Comparison of ENCODE assay signal across 21 mouse cellular contexts in the genomic region with DNA sequence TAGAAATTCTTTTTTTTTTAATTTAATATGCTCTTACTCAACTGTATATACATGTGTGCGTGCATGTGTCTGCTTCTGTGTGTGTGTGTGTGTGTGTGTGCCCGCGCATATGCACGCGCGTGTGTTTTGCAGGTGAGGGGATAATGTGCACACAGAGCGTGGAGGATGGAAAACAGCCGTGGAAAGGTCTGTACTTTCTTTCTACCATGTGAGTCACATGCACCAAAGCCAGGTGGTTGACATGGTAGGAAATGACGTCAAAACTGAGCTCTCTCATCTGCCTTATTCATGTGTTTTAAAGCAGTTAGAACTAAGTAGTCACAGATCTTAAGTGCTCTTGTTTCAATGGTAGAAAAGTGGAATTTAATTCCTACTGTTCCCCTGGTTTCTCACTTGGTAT. TPM values are rescaled to one million over a fixed set of nuclear protein-coding genes. Genes with fewer than 3 reads are reported as not detected.
DNase-seq lines count a peak whose midpoint lies in the region; ATAC-seq and TF ChIP-seq lines count a peak whose summit lies in the region.
"Had no signal": no experiment of that assay in that cellular context is flagged by ENCODE, and none has a peak within 500 bp of the region (broad histone marks: within the 10 kb centered on the region; RNA-seq: fewer than 3 reads in every experiment).

No protein-coding gene starts in this region.

- no peak for TF ChIP-seq EP300 in heart, adult 2 months (IDR thresholded peaks at IDR 0.05; ENCODE audit: insufficient read depth, low read depth, low read length)

- H3K27ac ChIP-seq in intestine, embryonic 16.5 days (ENCODE audit: low read length) = no peak overlapping the region
- H3K27ac ChIP-seq in intestine, embryonic 15.5 days = no peak overlapping the region
- peak overlapping the region; percentile 1; the same call in 1 of the 2 replicates for H3K27ac ChIP-seq in embryonic facial prominence, embryonic 13.5 days
- H3K27ac ChIP-seq in intestine, postnatal 0 days (ENCODE audit: low read depth, low read length) = peak overlapping the region; percentile 58; the same call in 1 of the 2 replicates
- no peak overlapping the region for H3K27ac ChIP-seq in heart, adult 2 months
- H3K27ac ChIP-seq: forebrain, embryonic 13.5 days; heart, embryonic 10.5 days; hindbrain, embryonic 14.5 days; limb, embryonic 13.5 days; midbrain, embryonic 12.5 days had no signal

- peak; percentile 38; the same call in 1 of the 2 replicates for ATAC-seq in intestine, embryonic 16.5 days
- no peak for ATAC-seq in intestine, embryonic 15.5 days
- no peak for ATAC-seq in embryonic facial prominence, embryonic 13.5 days (ENCODE audit: insufficient number of reproducible peaks, insufficient read depth, low FRiP score, low TSS enrichment, low read depth)
- ATAC-seq in intestine, postnatal 0 days = no peak
- ATAC-seq: forebrain, embryonic 13.5 days had no signal

- H3K27me3 ChIP-seq in intestine, embryonic 16.5 days (replicated peaks; ENCODE audit: control insufficient read depth, insufficient read depth, low read length) = no peaks in the 10 kb centered on the region
- H3K27me3 ChIP-seq in intestine, embryonic 15.5 days (replicated peaks) = no peaks in the 10 kb centered on the region
- no peaks in the 10 kb centered on the region for H3K27me3 ChIP-seq in embryonic facial prominence, embryonic 13.5 days
- H3K27me3 ChIP-seq in intestine, postnatal 0 days (replicated peaks; ENCODE audit: control insufficient read depth, insufficient read depth, low read length) = no peaks in the 10 kb centered on the region
- no peaks in the 10 kb centered on the region for H3K27me3 ChIP-seq in heart, adult 2 months (ENCODE audit: control insufficient read depth, insufficient read depth, low read length)
- H3K27me3 ChIP-seq: forebrain, embryonic 13.5 days; limb, embryonic 13.5 days; midbrain, embryonic 12.5 days had no signal

- no peaks in the 10 kb centered on the region for H3K79me2 ChIP-seq in heart, adult 2 months (replicated peaks; ENCODE audit: control insufficient read depth, insufficient read depth, low read length)

- H3K9ac ChIP-seq in intestine, embryonic 16.5 days (ENCODE audit: low read depth, low read length) = no peak overlapping the region
- H3K9ac ChIP-seq in intestine, embryonic 15.5 days = no peak overlapping the region
- H3K9ac ChIP-seq in embryonic facial prominence, embryonic 13.5 days = no peak overlapping the region
- H3K9ac ChIP-seq in intestine, postnatal 0 days (ENCODE audit: low read depth, low read length) = no peak overlapping the region
- H3K9ac ChIP-seq in heart, adult 2 months (ENCODE audit: low read depth, low read length) = no peak overlapping the region
- H3K9ac ChIP-seq: forebrain, embryonic 13.5 days; hindbrain, embryonic 14.5 days; midbrain, embryonic 12.5 days had no signal

- DNase-seq in thymus, postnatal 25 days = peak; percentile 2
- no peak for DNase-seq in heart, adult 2 months
- DNase-seq in ovary, postnatal 36 days (ENCODE audit: low spot score) = no peak
- DNase-seq: cerebellum, postnatal 14 days; gastrocnemius, postnatal 36 days; heart, postnatal 14 days; kidney, adult 2 months; kidney, postnatal 14 days; lung, adult 18-20 months; lung, postnatal 4 days; spleen, adult 18-20 months had no signal

- intact Hi-C loops in heart, adult 2 months (cut with DNase I) = no loop called here

- no peak for TF ChIP-seq CTCF in intestine, postnatal 0 days (IDR thresholded peaks at IDR 0.05; ENCODE audit: low read depth)
- no peak for TF ChIP-seq CTCF in heart, adult 2 months (IDR thresholded peaks at IDR 0.05)

- H3K4me2 ChIP-seq in intestine, embryonic 16.5 days (ENCODE audit: low read depth, low read length) = no peak overlapping the region
- no peak overlapping the region for H3K4me2 ChIP-seq in intestine, embryonic 15.5 days (replicated peaks)
- H3K4me2 ChIP-seq in embryonic facial prominence, embryonic 13.5 days = no peak overlapping the region
- H3K4me2 ChIP-seq in intestine, postnatal 0 days (replicated peaks; ENCODE audit: low read depth) = no peak overlapping the region
- H3K4me2 ChIP-seq: forebrain, embryonic 13.5 days; hindbrain, embryonic 14.5 days; limb, embryonic 13.5 days; midbrain, embryonic 12.5 days had no signal

- H3K9me3 ChIP-seq in intestine, embryonic 16.5 days (ENCODE audit: control insufficient read depth, low read length) = no peaks in the 10 kb centered on the region
- no peaks in the 10 kb centered on the region for H3K9me3 ChIP-seq in intestine, embryonic 15.5 days
- H3K9me3 ChIP-seq in embryonic facial prominence, embryonic 13.5 days = no peaks in the 10 kb centered on the region; the same call in 1 of the 2 replicates
- H3K9me3 ChIP-seq in intestine, postnatal 0 days (ENCODE audit: control insufficient read depth) = no peaks in the 10 kb centered on the region
- H3K9me3 ChIP-seq: forebrain, embryonic 13.5 days; heart, embryonic 10.5 days; limb, embryonic 13.5 days; midbrain, embryonic 12.5 days had no signal

- H3K4me3 ChIP-seq in intestine, embryonic 16.5 days (ENCODE audit: low read length) = no peak overlapping the region
- H3K4me3 ChIP-seq in intestine, embryonic 15.5 days (replicated peaks) = no peak overlapping the region
- H3K4me3 ChIP-seq in embryonic facial prominence, embryonic 13.5 days = no peak overlapping the region
- H3K4me3 ChIP-seq in intestine, postnatal 0 days (ENCODE audit: low read depth, low read length) = no peak overlapping the region
- H3K4me3 ChIP-seq in heart, adult 2 months = no peak overlapping the region
- H3K4me3 ChIP-seq: forebrain, embryonic 13.5 days; heart, embryonic 10.5 days; limb, embryonic 13.5 days; midbrain, embryonic 12.5 days; myocyte had no signal

- 84% methylated on average over 9 of the region's 9 CpGs for WGBS in intestine, embryonic 16.5 days
- 82% methylated on average over 9 of the region's 9 CpGs for WGBS in intestine, embryonic 15.5 days
- 53% methylated on average over 9 of the region's 9 CpGs for WGBS in embryonic facial prominence, embryonic 13.5 days
- 79% methylated on average over 9 of the region's 9 CpGs for WGBS in intestine, postnatal 0 days
- 91% methylated on average over 9 of the region's 9 CpGs for WGBS in heart, adult 2 months

- peaks cover 3% of the 10 kb centered on the region; the same call in 1 of the 2 replicates for H3K4me1 ChIP-seq in intestine, embryonic 16.5 days (ENCODE audit: control insufficient read depth, insufficient read depth, low read length)
- H3K4me1 ChIP-seq in intestine, embryonic 15.5 days (replicated peaks) = peaks cover 12% of the 10 kb centered on the region; the same call in 1 of the 2 replicates
- peaks cover 26% of the 10 kb centered on the region for H3K4me1 ChIP-seq in embryonic facial prominence, embryonic 13.5 days
- H3K4me1 ChIP-seq in intestine, postnatal 0 days (replicated peaks; ENCODE audit: control insufficient read depth, insufficient read depth, low read length) = peaks cover 7% of the 10 kb centered on the region; the same call in 1 of the 2 replicates
- no peaks in the 10 kb centered on the region for H3K4me1 ChIP-seq in heart, adult 2 months (ENCODE audit: control insufficient read depth, insufficient read depth, low read length)
- H3K4me1 ChIP-seq: heart, embryonic 10.5 days had no signal

- H3K36me3 ChIP-seq in intestine, embryonic 16.5 days (ENCODE audit: control insufficient read depth, insufficient read depth, low read length) = peaks cover 18% of the 10 kb centered on the region
- H3K36me3 ChIP-seq in intestine, embryonic 15.5 days = peaks cover 14% of the 10 kb centered on the region
- H3K36me3 ChIP-seq in embryonic facial prominence, embryonic 13.5 days = peaks cover 60% of the 10 kb centered on the region
- peaks cover 51% of the 10 kb centered on the region for H3K36me3 ChIP-seq in intestine, postnatal 0 days (ENCODE audit: control insufficient read depth, insufficient read depth)
- no peaks in the 10 kb centered on the region for H3K36me3 ChIP-seq in heart, adult 2 months (ENCODE audit: control insufficient read depth, insufficient read depth, low read length)

- TF ChIP-seq POLR2A in heart, adult 2 months (IDR thresholded peaks at IDR 0.05; ENCODE audit: insufficient read depth, low read depth, low read length) = no peak

RNA-seq across cellular contexts. Expression of a gene that starts 49.4 kb away (rescaled TPM):
- polyA plus RNA-seq in intestine, embryonic 16.5 days (2015; fragmentation: Nextera tagmentation; extraction: Ambion mirVana) = 250 and 255 TPM in 2 replicates
- polyA plus RNA-seq in intestine, embryonic 15.5 days (2015; fragmentation: Nextera tagmentation; extraction: Ambion mirVana) = 195 and 210 TPM in 2 replicates
- polyA plus RNA-seq in embryonic facial prominence, embryonic 13.5 days (2015; fragmentation: Nextera tagmentation; extraction: Ambion mirVana) = 93.7 and 100 TPM in 2 replicates
- 109 and 113 TPM in 2 replicates for polyA plus RNA-seq in intestine, postnatal 0 days (2015; fragmentation: Nextera tagmentation; extraction: Ambion mirVana)
- 10 to 100 TPM; 32.8 to 36.8 TPM for total RNA-seq in heart, adult 2 months (2021)
- polyA plus RNA-seq in heart, adult 2 months (2012; rRNA removed) = 44.8 and 45.3 TPM in 2 replicates

Comparison
In these comparisons a context has a peak if more than half of its experiments do, and no peak if none do; other contexts are left out.
1. H3K27ac ChIP-seq: peak in embryonic facial prominence, embryonic 13.5 days (single experiment) and intestine, postnatal 0 days (single experiment); none in intestine, embryonic 16.5 days (single experiment), intestine, embryonic 15.5 days (single experiment) and heart, adult 2 months (single experiment).